Mouse (Mus musculus) hindbrain, embryonic 15.5 days (tissue): ENCODE measurements around the gene Fam19a5. TPM values are rescaled to one million over a fixed set of nuclear protein-coding genes. Genes with fewer than 3 reads are reported as not detected.

ENCODE experiments used
- ATAC-seq: fragments of 200-750 bp; cut with Nextera tagmentation; 2 replicates; pipeline ENCODE4 v1.8.0; 2017; ENCODE audit warnings: low read depth, moderate number of reproducible peaks, moderate TSS enrichment; ENCODE audit not compliant: low FRiP score
- H3K27ac ChIP-seq: fragments of 300-500 bp; sonication (generic); replicated peaks from 2 replicates; pipeline ENCODE4 v1.5.1; 2015; ENCODE audit warnings: mild to moderate bottlenecking, inconsistent platforms
- H3K27me3 ChIP-seq: fragments of 300-500 bp; sonication (generic); 2 replicates; pipeline ENCODE4 v1.6.1; 2015; ENCODE audit warnings: control low read depth, inconsistent platforms
- H3K36me3 ChIP-seq: fragments of 300-500 bp; sonication (generic); 2 replicates; pipeline ENCODE4 v1.6.1; 2015; ENCODE audit warnings: control low read depth, inconsistent platforms
- H3K4me1 ChIP-seq: fragments of 300-500 bp; sonication (generic); replicated peaks from 2 replicates; pipeline ENCODE4 v1.6.1; 2015; ENCODE audit warnings: control low read depth, inconsistent platforms
- H3K4me2 ChIP-seq: fragments of 300-500 bp; sonication (generic); 2 replicates; pipeline ENCODE4 v1.6.1; 2015; ENCODE audit warnings: moderate library complexity, mild to moderate bottlenecking, inconsistent platforms
- H3K4me3 ChIP-seq: fragments of 300-500 bp; sonication (generic); 2 replicates; pipeline ENCODE4 v1.5.1; 2015; ENCODE audit warnings: mild to moderate bottlenecking, inconsistent platforms
- H3K9ac ChIP-seq: fragments of 300-500 bp; sonication (generic); 2 replicates; pipeline ENCODE4 v1.6.1; 2015; ENCODE audit warnings: inconsistent platforms
- H3K9me3 ChIP-seq: fragments of 300-500 bp; sonication (generic); 2 replicates; pipeline ENCODE4 v1.6.1; 2016; ENCODE audit warnings: control low read depth, inconsistent platforms
- WGBS: fragments of 180-500 bp; shearing (Covaris S2); methylation state at CpG from one replicate; pipeline ENCODE4 v1.1.7; 2015; 5-methylcytosine and 5-hydroxymethylcytosine counted together
- polyA plus RNA-seq: library from polyadenylated mRNA; unstranded; fragments of >200 nt; fragmentation: Nextera tagmentation; extraction: Ambion mirVana; gene quantifications from 2 replicates; pipeline ENCODE4 v1.2.1, GENCODE M21; 2015

Gene Fam19a5
- polyA plus RNA-seq, 1 experiment from 2014 or later: 30.0 TPM

- H3K4me2 ChIP-seq: no peak overlapping the region
- H3K4me1 ChIP-seq: peaks cover 16% of the 10 kb centered on the region
- H3K4me3 ChIP-seq: no peak overlapping the region
- H3K9me3 ChIP-seq: no peaks in the 10 kb centered on the region
- no peak overlapping the region for H3K9ac ChIP-seq
- no peak overlapping the region for H3K27ac ChIP-seq
- peak; percentile 57 for ATAC-seq
- H3K36me3 ChIP-seq: no peaks in the 10 kb centered on the region
- WGBS: 21% methylated on average over 11 of the region's 11 CpGs
- H3K27me3 ChIP-seq: no peaks in the 10 kb centered on the region
Observed at GRCm38 (mm10) chr15:87638270-87638669, 94.2 kb downstream of the Fam19a5 start.

- 75% methylated on average over 5 of the region's 5 CpGs for WGBS
- peaks cover 36% of the 10 kb centered on the region for H3K4me1 ChIP-seq
- 0 out of 2 replicates have a peak, but pooled peaks have one; percentile 31 for ATAC-seq
Observed at GRCm38 (mm10) chr15:87646313-87647061, 102.4 kb downstream of the Fam19a5 start.

GRCm38 (mm10) chr15:87649651-87650050 lies 105.6 kb downstream of the Fam19a5 start:
- Histone ChIP-seq H3K4me3 (no peak overlapping the region), H3K9me3 (no peaks in the 10 kb centered on the region), H3K27ac (no peak overlapping the region), H3K4me1 (peaks cover 35% of the 10 kb centered on the region), H3K27me3 (no peaks in the 10 kb centered on the region), H3K4me2 (no peak overlapping the region), H3K36me3 (no peaks in the 10 kb centered on the region), H3K9ac (no peak overlapping the region)
- 56% methylated on average over 2 of the region's 2 CpGs for WGBS
- ATAC-seq: no peak

More at GRCm38 (mm10) chr15:87646313-87647061, 102.4 kb downstream of the Fam19a5 start:
- H3K4me2 ChIP-seq: no peak overlapping the region
- H3K4me3 ChIP-seq: no peak overlapping the region
- no peaks in the 10 kb centered on the region for H3K9me3 ChIP-seq
- H3K36me3 ChIP-seq: no peaks in the 10 kb centered on the region
- no peak overlapping the region for H3K27ac ChIP-seq
- no peak overlapping the region for H3K9ac ChIP-seq
- no peaks in the 10 kb centered on the region for H3K27me3 ChIP-seq

GRCm38 (mm10) chr15:87654551-87654950 lies 110.5 kb downstream of the Fam19a5 start:
- Histone ChIP-seq H3K9me3 (no peaks in the 10 kb centered on the region), H3K4me3 (no peak overlapping the region), H3K27me3 (no peaks in the 10 kb centered on the region), H3K4me2 (no peak overlapping the region), H3K27ac (no peak overlapping the region), H3K36me3 (no peaks in the 10 kb centered on the region), H3K4me1 (peaks cover 18% of the 10 kb centered on the region; the same call in 1 of the 2 replicates), H3K9ac (no peak overlapping the region)
- ATAC-seq: no peak
- 51% methylated on average over 6 of the region's 6 CpGs for WGBS

GRCm38 (mm10) chr15:87656496-87657155 lies 112.5 kb downstream of the Fam19a5 start:
- Histone ChIP-seq H3K9me3 (no peaks in the 10 kb centered on the region), H3K36me3 (no peaks in the 10 kb centered on the region), H3K4me2 (no peak overlapping the region), H3K27me3 (no peaks in the 10 kb centered on the region), H3K9ac (no peak overlapping the region), H3K4me3 (no peak overlapping the region), H3K27ac (no peak overlapping the region), H3K4me1 (peaks cover 12% of the 10 kb centered on the region; the same call in 1 of the 2 replicates)
- WGBS: 57% methylated on average over 20 of the region's 20 CpGs
- no peak for ATAC-seq

- Histone ChIP-seq H3K36me3 (no peaks in the 10 kb centered on the region), H3K4me2 (no peak overlapping the region), H3K4me1 (peaks cover 12% of the 10 kb centered on the region; the same call in 1 of the 2 replicates), H3K4me3 (no peak overlapping the region), H3K9me3 (no peaks in the 10 kb centered on the region), H3K27me3 (no peaks in the 10 kb centered on the region), H3K9ac (no peak overlapping the region), H3K27ac (no peak overlapping the region)
- 94% methylated on average over 6 of the region's 6 CpGs for WGBS
- ATAC-seq: no peak
Observed at GRCm38 (mm10) chr15:87659729-87660128, 115.6 kb downstream of the Fam19a5 start.

GRCm38 (mm10) chr15:87661954-87662353 lies 117.9 kb downstream of the Fam19a5 start:
- H3K27me3 ChIP-seq: no peaks in the 10 kb centered on the region
- 83% methylated on average over 7 of the region's 7 CpGs for WGBS

GRCm38 (mm10) chr15:87666041-87666750 lies 122.1 kb downstream of the Fam19a5 start:
- Histone ChIP-seq H3K4me3 (no peak overlapping the region), H3K27me3 (no peaks in the 10 kb centered on the region), H3K9me3 (no peaks in the 10 kb centered on the region), H3K4me1 (peaks cover 31% of the 10 kb centered on the region), H3K36me3 (no peaks in the 10 kb centered on the region), H3K9ac (no peak overlapping the region), H3K4me2 (no peak overlapping the region), H3K27ac (no peak overlapping the region)
- 79% methylated on average over 13 of the region's 13 CpGs for WGBS
- ATAC-seq: no peak

More at GRCm38 (mm10) chr15:87661954-87662353, 117.9 kb downstream of the Fam19a5 start:
- Histone ChIP-seq H3K9ac (no peak overlapping the region), H3K4me3 (no peak overlapping the region), H3K36me3 (no peaks in the 10 kb centered on the region), H3K9me3 (no peaks in the 10 kb centered on the region), H3K27ac (no peak overlapping the region), H3K4me2 (no peak overlapping the region), H3K4me1 (peaks cover 18% of the 10 kb centered on the region)
- no peak for ATAC-seq

GRCm38 (mm10) chr15:87667416-87667815 lies 123.3 kb downstream of the Fam19a5 start:
- Histone ChIP-seq H3K27me3 (no peaks in the 10 kb centered on the region), H3K4me3 (no peak overlapping the region), H3K27ac (no peak overlapping the region; the same call in 1 of the 2 replicates), H3K4me2 (no peak overlapping the region), H3K9me3 (no peaks in the 10 kb centered on the region), H3K9ac (no peak overlapping the region), H3K4me1 (peaks cover 40% of the 10 kb centered on the region), H3K36me3 (no peaks in the 10 kb centered on the region)
- 0 out of 2 replicates have a peak, but pooled peaks have one; percentile 19 for ATAC-seq
- WGBS: 41% methylated on average over 7 of the region's 7 CpGs

GRCm38 (mm10) chr15:87668112-87668511 lies 124.0 kb downstream of the Fam19a5 start:
- H3K36me3 ChIP-seq: no peaks in the 10 kb centered on the region
- ATAC-seq: no peak
- H3K9me3 ChIP-seq: no peaks in the 10 kb centered on the region
- no peak overlapping the region for H3K4me2 ChIP-seq
- no peak overlapping the region for H3K27ac ChIP-seq
- WGBS: 59% methylated on average over 5 of the region's 5 CpGs
- no peak overlapping the region for H3K4me3 ChIP-seq
- no peaks in the 10 kb centered on the region for H3K27me3 ChIP-seq
- H3K9ac ChIP-seq: no peak overlapping the region
- peaks cover 47% of the 10 kb centered on the region for H3K4me1 ChIP-seq

- WGBS: 24% methylated on average over 9 of the region's 9 CpGs
Observed at GRCm38 (mm10) chr15:87671929-87672328, 127.8 kb downstream of the Fam19a5 start.

GRCm38 (mm10) chr15:87678711-87679110 lies 134.6 kb downstream of the Fam19a5 start:
- ATAC-seq: 0 out of 2 replicates have a peak, but pooled peaks have one; percentile 33
- Histone ChIP-seq H3K4me1 (peaks cover 32% of the 10 kb centered on the region), H3K27me3 (no peaks in the 10 kb centered on the region), H3K36me3 (no peaks in the 10 kb centered on the region), H3K4me3 (no peak overlapping the region), H3K9ac (no peak overlapping the region), H3K27ac (no peak overlapping the region), H3K9me3 (no peaks in the 10 kb centered on the region), H3K4me2 (no peak overlapping the region)
- WGBS: 46% methylated on average over 6 of the region's 6 CpGs

More at GRCm38 (mm10) chr15:87671929-87672328, 127.8 kb downstream of the Fam19a5 start:
- Histone ChIP-seq H3K9ac (no peak overlapping the region), H3K27ac (no peak overlapping the region), H3K36me3 (no peaks in the 10 kb centered on the region), H3K4me2 (no peak overlapping the region), H3K9me3 (no peaks in the 10 kb centered on the region), H3K4me1 (peaks cover 44% of the 10 kb centered on the region), H3K27me3 (no peaks in the 10 kb centered on the region), H3K4me3 (no peak overlapping the region)
- ATAC-seq: peak; percentile 33; the same call in 1 of the 2 replicates
